Mouse (Mus musculus) lung, postnatal 36 days (tissue): ENCODE results near the gene Cyp2c70.
"Not testable (repeated sequence)": the region's sequence is repeated elsewhere in the genome, so short reads cannot be mapped to it uniquely, and the experiment has no call there.

Experiments used
- DNase-seq: peaks from one replicate; pipeline ENCODE4 v3.0.0; 2022; ENCODE audit warnings: mixed read lengths

Cyp2c70 gene

DNA sequence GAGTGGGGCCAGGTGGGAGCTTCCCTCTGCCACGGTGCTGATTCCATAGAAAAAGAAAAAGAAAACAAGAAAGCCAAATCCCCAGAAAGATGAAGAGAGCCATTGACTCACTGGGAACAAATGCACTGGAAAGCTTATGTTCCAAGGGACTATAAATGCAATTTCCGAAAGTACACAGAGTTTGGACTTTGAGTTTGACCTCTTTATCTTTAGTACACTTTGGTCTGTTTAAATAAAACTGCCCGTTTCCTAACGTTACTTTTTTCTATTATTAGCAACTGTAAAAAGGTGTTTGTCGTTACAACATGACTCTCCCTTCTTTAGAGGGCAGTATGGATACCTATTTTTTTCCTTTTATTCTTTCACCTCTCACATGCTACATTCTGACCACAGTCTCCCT is at the start of gene Cyp2c70:
Cyp2c70 (minus strand) TSS at position 174 of the 400 bp plus-strand sequence.
- DNase-seq, result no peak

- DNase-seq, result no peak
Measured at GRCm38 (mm10) chr19:40232560-40232959, 45.4 kb upstream of the Cyp2c70 start.

- DNase-seq, result no peak
Measured at GRCm38 (mm10) chr19:40231825-40232541, 44.9 kb upstream of the Cyp2c70 start.

DNA sequence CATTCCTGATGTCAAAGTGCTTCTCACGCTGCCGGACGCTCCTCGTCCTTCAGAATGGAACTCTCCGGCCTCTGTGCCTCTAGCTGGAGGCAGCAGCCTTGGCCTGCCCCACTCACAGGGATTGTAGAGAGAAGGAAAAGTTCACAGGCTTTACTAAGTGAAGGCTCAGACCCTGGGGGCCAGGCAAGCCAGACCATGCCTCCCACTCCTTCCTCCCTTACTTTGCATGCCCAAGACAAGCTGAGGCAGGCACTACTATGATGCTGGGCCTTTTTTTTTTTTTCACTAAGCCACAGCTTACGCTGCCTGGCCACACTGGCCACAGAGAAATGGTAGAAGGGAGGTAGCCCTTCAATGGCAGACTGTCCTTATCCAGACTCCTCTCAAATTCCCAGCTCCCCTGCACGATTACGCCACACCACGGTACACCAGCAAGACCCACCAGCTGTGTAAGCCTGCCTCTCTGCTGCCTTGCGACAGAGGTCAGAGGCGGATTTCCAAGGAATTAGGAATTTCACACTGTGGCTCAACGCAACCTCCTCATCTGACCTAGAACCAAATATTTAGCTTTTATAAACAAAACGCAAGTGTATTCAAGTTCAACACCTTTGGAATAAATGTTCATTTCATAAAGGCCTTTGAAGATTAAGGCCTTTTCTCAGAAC is 44.1 kb upstream of the Cyp2c70 start:
- DNase-seq, result no peak

GRCm38 (mm10) chr19:40226516-40227151 is 39.5 kb upstream of the Cyp2c70 start:
- DNase-seq, result no peak

- no peak for DNase-seq
Measured at GRCm38 (mm10) chr19:40225761-40226110, 38.6 kb upstream of the Cyp2c70 start.

GRCm38 (mm10) chr19:40225102-40225760 is 38.1 kb upstream of the Cyp2c70 start:
- DNase-seq, result peak; percentile 75

DNA sequence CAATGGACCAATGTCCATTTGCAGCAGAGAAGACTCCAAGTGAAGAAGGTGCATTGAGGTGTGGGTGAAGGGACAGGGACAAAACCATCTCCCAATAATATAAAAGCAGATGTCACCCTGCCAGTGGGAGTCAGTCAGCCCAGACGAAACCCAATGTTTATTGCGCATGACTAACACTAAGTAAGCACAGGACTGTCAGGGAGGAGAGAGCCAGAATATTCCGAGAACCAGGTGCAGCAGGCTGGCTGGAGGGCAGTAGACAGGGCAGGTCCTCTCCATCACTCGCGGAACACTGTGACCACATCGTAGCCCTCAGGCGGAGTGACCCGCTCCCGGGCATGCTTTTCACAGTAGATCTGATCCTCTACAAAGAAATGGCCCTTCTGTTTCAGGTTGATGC is 35.2 kb upstream of the Cyp2c70 start:
- not testable (repeated sequence) for DNase-seq

DNA sequence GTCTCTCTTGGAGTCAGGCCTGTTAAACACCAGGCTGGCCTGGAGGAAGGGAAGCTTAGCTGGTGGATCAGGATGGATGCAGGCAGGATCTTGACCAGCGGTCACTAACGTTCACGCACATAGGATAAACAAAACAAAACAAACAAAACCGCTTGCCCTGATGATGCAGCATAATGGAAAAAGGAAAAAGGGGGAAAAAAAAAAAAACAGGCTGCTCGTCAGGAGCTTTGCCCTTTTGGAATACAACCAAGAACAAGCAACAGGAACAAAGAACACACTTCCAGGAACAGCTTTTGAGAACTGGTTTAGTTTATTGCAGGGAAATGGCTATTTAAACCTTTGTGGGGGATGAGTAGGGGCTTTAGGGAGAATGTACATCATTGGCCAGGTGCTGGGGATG is 33.7 kb upstream of the Cyp2c70 start:
- DNase-seq, result no peak

- DNase-seq, result not testable (repeated sequence)
Measured at GRCm38 (mm10) chr19:40202947-40203346, 15.8 kb upstream of the Cyp2c70 start.

GRCm38 (mm10) chr19:40190596-40190995 is 3.5 kb upstream of the Cyp2c70 start:
- no peak for DNase-seq

GRCm38 (mm10) chr19:40183600-40183999 is 3.5 kb downstream of the Cyp2c70 start:
- no peak for DNase-seq

GRCm38 (mm10) chr19:40178311-40178710 is 8.8 kb downstream of the Cyp2c70 start:
- DNase-seq, result no peak

- DNase-seq, result not testable (repeated sequence)
Measured at GRCm38 (mm10) chr19:40168391-40168790, 18.7 kb downstream of the Cyp2c70 start.

DNA sequence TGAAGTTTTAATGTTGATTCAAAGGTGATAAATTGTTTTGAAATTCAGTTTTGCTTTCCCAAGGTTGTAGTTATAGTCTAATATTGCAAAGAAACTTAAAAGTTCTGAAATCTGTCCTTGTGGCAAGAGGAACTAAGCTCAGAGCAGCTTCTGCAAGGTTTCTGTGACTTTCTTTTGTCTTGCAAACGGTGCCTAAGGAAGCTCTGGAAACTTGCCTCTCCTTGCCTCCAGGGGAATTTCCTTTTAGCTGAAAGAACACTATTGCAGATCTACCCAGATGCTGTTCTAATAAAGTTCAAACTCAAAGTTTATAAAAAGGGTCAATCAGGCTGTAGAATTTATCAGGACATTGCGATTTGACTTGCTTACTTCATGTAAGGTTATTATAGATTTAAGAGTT is 60.1 kb downstream of the Cyp2c70 start:
- DNase-seq, result not testable (repeated sequence)

- not testable (repeated sequence) for DNase-seq
Measured at GRCm38 (mm10) chr19:40125165-40125564, 62.0 kb downstream of the Cyp2c70 start.

- not testable (repeated sequence) for DNase-seq
Measured at GRCm38 (mm10) chr19:40119624-40120023, 67.5 kb downstream of the Cyp2c70 start.
